Mouse (Mus musculus) liver, postnatal 0 days (tissue): Measurements from ENCODE around the gene Sox13. TPM values are rescaled to one million over a fixed set of nuclear protein-coding genes. Genes with fewer than 3 reads are reported as not detected.

Source experiments
- ATAC-seq: fragments of 200-750 bp; cut with Nextera tagmentation; 2 replicates; pipeline ENCODE4 v1.8.0; 2017; ENCODE audit warnings: mild to moderate bottlenecking, moderate library complexity
- DNase-seq: peaks from one replicate; pipeline ENCODE4 v3.0.0-alpha.2; 2016
- H3K27ac ChIP-seq: fragments of 300-500 bp; sonication (generic); 2 replicates; pipeline ENCODE4 v1.5.1; 2014; ENCODE audit warnings: antibody characterized with exemption, moderate library complexity, mild to moderate bottlenecking, low read depth
- H3K27me3 ChIP-seq: fragments of 300-500 bp; sonication (generic); 2 replicates; pipeline ENCODE4 v1.6.1; 2014; ENCODE audit warnings: low read length, control low read depth, mixed read lengths; ENCODE audit not compliant: insufficient read depth
- H3K36me3 ChIP-seq: fragments of 300-500 bp; sonication (generic); replicated peaks from 2 replicates; pipeline ENCODE4 v1.6.1; 2014; ENCODE audit warnings: mild to moderate bottlenecking, control low read depth, low read length, moderate library complexity, mixed read lengths; ENCODE audit not compliant: insufficient read depth
- H3K4me1 ChIP-seq: fragments of 300-500 bp; sonication (generic); 2 replicates; pipeline ENCODE4 v1.6.1; 2014; ENCODE audit warnings: antibody characterized with exemption, mild to moderate bottlenecking, control low read depth; ENCODE audit not compliant: insufficient read depth
- H3K4me2 ChIP-seq: fragments of 300-500 bp; sonication (generic); 2 replicates; pipeline ENCODE4 v1.6.1; 2014; ENCODE audit warnings: low read depth, mild to moderate bottlenecking, low read length, moderate library complexity, mixed read lengths
- H3K4me3 ChIP-seq: fragments of 300-500 bp; sonication (generic); 2 replicates; pipeline ENCODE4 v1.5.1; 2014; ENCODE audit warnings: low read depth, low read length
- H3K9ac ChIP-seq: fragments of 300-500 bp; sonication (generic); replicated peaks from 2 replicates; pipeline ENCODE4 v1.6.1; 2014; ENCODE audit warnings: mild to moderate bottlenecking, moderate library complexity
- H3K9me3 ChIP-seq: fragments of 300-500 bp; sonication (generic); 2 replicates; pipeline ENCODE4 v1.6.1; 2016; ENCODE audit warnings: mild to moderate bottlenecking, control low read depth, low read length, mixed read lengths
- CTCF ChIP-seq: sonication (generic); IDR thresholded peaks from 2 replicates; pipeline ENCODE4 v1.5.1; 2016; ENCODE audit warnings: antibody characterized with exemption, low read depth
- EP300 ChIP-seq: IDR thresholded peaks from 2 replicates; pipeline ENCODE4 v1.6.1; 2016; ENCODE audit warnings: antibody characterized with exemption, low read depth, mild to moderate bottlenecking
- WGBS: fragments of 180-500 bp; shearing (Covaris S2); extraction: QIAGEN DNeasy Blood & Tissue Kit; methylation state at CpG from one replicate; pipeline ENCODE4 v1.1.7; 2014; ENCODE audit not compliant: insufficient replicate concordance; 5-methylcytosine and 5-hydroxymethylcytosine counted together
- polyA plus RNA-seq: library from polyadenylated mRNA; unstranded; fragments of >200 nt; fragmentation: Nextera tagmentation; extraction: Ambion mirVana; gene quantifications from 2 replicates; pipeline ENCODE4 v1.2.1, GENCODE M21; 2015

Sox13 gene
- polyA plus RNA-seq, 1 experiment from 2014 or later = 1.3 TPM

DNA sequence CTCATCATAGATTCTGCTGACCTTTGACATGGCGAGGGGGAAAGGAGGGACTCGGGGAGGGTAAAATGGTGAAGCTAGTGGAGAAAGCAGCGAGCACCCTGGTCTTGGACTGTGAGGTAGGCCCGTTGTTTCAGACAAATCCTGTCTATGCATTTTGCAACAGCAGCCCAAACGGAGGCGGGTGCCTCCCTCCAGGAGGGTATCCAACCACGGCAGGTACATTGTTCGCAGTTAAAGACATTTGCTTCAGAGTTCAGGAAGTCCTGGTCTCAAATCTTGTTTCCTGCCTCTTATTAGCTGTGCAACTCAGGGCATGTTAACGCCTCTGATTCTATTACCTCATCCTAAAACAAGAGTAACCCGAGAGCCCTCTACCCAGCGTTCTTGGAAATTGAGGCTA lies 26.8 kb upstream of the Sox13 start:
- H3K4me3 ChIP-seq = no peak overlapping the region
- no peak overlapping the region for H3K4me2 ChIP-seq
- no peaks in the 10 kb centered on the region for H3K9me3 ChIP-seq
- no peak for ATAC-seq
- peaks cover 24% of the 10 kb centered on the region for H3K4me1 ChIP-seq
- no peak for TF ChIP-seq EP300
- no peak for TF ChIP-seq CTCF
- WGBS = 44% methylated on average over 11 of the region's 11 CpGs
- no peak overlapping the region for H3K27ac ChIP-seq
- no peaks in the 10 kb centered on the region for H3K27me3 ChIP-seq
- no peak overlapping the region for H3K9ac ChIP-seq
- DNase-seq = no peak
- no peaks in the 10 kb centered on the region for H3K36me3 ChIP-seq

DNA sequence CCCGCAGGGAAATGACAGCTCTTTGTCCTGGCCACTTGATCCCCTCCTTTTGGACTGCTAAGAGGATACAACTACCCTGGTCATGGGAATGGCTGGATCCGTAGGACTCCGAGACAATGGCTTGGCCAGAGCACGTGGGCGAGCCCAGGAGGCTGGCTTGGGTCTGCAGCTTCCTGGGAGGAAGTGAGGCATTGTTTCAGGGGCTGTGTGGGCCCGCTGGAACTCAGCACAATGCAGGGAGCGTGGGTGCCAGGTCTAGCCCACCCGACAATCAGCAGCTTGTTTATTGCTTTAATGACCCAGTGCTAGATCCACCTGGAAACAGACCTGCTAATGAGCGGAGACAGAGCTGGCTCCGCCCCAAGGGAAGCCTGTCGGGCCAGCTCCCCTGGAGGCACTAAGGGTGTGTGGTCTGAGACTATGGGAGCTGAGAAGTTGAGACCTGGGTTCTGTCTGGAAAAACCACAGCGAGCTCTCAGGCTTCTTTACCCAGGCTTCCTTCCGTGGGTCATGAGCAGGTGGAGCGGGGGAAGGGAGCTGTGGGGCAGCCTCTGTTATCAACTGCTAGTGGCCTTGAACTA lies 24.3 kb upstream of the Sox13 start:
- no peak for TF ChIP-seq EP300
- no peaks in the 10 kb centered on the region for H3K9me3 ChIP-seq

DNA sequence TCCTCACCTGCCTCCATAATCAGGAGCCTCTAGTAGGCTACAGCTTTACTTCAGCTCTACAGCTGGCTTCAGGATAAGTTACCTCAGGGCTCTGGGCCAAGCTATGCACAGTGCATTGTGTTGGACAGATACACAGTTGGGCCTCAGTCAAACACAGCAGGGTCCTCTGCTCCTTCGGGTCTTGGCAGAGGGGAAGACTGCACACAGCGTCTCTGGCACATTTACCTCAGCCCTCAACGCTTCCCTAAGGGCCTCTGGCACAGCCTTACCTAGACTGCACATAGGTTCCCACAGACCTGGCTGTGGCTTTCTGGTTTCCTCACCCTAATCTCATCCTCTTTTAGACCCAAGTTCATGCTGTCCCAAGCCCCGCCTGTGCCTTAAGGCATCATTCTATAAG lies 22.1 kb upstream of the Sox13 start:
- DNase-seq (no peak), ATAC-seq (no peak)
- peaks cover 9% of the 10 kb centered on the region for H3K4me1 ChIP-seq
- H3K4me3 ChIP-seq = no peak overlapping the region
- H3K9ac ChIP-seq = no peak overlapping the region
- no peaks in the 10 kb centered on the region for H3K36me3 ChIP-seq
- H3K27ac ChIP-seq = no peak overlapping the region
- no peaks in the 10 kb centered on the region for H3K9me3 ChIP-seq
- no peaks in the 10 kb centered on the region for H3K27me3 ChIP-seq
- 79% methylated on average over 4 of the region's 4 CpGs for WGBS
- H3K4me2 ChIP-seq = no peak overlapping the region
- TF ChIP-seq EP300 = no peak

More for the DNA sequence above, 24.3 kb upstream of the Sox13 start:
- Histone ChIP-seq H3K27ac (no peak overlapping the region), H3K4me3 (no peak overlapping the region), H3K4me1 (peaks cover 23% of the 10 kb centered on the region), H3K9ac (no peak overlapping the region), H3K27me3 (no peaks in the 10 kb centered on the region), H3K36me3 (no peaks in the 10 kb centered on the region), H3K4me2 (no peak overlapping the region; the same call in 1 of the 2 replicates)
- 24% methylated on average over 14 of the region's 14 CpGs for WGBS
- DNase-seq (no peak), ATAC-seq (0 out of 2 replicates have a peak, but pooled peaks have one; percentile 16)

DNA sequence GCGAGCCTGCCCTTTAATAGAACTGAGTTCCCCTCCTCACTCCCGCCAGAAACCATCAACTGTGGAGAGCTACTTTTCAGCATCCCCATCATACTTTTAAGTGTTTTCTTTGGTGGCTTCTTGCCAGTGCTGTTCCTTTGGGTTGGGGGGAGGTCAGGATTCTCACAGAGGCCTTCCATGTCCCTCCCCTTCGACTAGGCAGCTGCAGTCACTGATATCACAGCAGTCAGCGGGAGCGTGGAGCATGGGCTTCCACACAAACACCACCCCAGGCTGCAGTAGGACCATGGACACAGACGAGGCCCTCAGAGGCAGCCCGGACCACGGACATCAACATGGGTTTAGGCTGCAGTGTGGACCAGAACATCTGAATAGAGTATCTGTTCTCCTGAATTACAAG lies 20.1 kb upstream of the Sox13 start:
- Histone ChIP-seq H3K9ac (no peak overlapping the region), H3K27me3 (no peaks in the 10 kb centered on the region), H3K4me3 (no peak overlapping the region), H3K27ac (no peak overlapping the region), H3K36me3 (no peaks in the 10 kb centered on the region), H3K9me3 (no peaks in the 10 kb centered on the region), H3K4me1 (peaks cover 7% of the 10 kb centered on the region; the same call in 1 of the 2 replicates), H3K4me2 (no peak overlapping the region)
- ATAC-seq (no peak), DNase-seq (no peak)
- WGBS = 73% methylated on average over 8 of the region's 8 CpGs
- TF ChIP-seq CTCF (no peak), EP300 (no peak)

DNA sequence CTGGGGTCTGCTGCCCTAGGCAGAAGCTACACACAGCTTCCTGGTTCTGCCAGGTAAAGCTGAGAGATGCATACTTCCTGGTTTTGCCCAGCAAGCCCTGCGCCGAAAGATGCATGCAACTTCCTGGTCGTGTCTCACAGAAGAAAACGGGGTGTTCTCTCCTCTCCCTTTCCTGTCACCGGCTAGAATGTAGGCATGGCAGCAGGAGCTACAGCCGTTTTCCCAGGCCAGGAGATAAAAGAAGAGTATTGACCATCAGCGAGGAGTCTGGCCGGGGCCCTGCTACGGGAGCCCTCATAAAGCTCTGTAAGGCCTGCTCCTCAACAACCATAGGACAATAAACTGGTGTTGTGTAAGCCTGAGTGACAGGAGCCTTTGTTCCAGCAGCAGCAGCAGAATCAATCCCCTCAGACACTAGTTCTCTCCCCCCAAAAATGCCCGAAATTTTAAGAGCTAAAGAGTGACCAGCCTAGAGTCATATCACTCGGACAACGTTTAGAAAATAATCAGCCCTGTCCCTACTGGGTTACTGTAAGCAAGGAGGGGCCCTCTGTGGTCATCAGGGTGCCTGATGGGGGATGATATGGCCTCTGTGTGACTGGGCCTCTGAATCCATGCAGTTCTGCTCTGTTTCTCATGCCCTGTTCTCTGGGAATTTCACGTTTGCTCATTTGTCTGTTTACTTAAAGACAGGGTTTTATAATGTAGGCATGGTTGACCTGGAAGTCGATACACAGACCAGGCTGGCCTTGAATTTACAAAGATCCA lies 13.9 kb upstream of the Sox13 start:
- Histone ChIP-seq H3K36me3 (no peaks in the 10 kb centered on the region), H3K4me1 (no peaks in the 10 kb centered on the region), H3K27me3 (no peaks in the 10 kb centered on the region), H3K4me3 (no peak overlapping the region), H3K9me3 (no peaks in the 10 kb centered on the region), H3K9ac (no peak overlapping the region), H3K27ac (no peak overlapping the region), H3K4me2 (no peak overlapping the region; the same call in 1 of the 2 replicates)
- DNase-seq (no peak), ATAC-seq (no peak)
- no peak for TF ChIP-seq EP300
- no peak for TF ChIP-seq CTCF
- 40% methylated on average over 14 of the region's 14 CpGs for WGBS

DNA sequence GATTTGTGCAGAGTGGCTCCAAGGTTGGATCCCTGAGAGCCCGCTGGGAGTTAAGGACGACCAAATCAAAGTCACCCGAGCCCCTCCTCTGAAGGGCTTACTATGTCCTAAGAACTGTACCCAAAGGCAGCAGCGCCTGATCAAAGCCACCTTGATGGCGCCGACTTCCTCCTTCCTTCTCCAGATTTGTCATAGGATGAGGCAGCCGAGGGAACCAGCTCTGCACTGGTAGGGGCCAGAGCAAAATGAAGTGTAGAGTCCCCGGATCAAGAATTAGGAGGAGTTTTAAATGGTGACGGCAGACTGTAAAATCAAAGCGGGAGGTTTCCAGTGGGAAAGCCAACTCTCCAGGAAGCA lies 10.6 kb upstream of the Sox13 start:
- ATAC-seq = no peak
- H3K4me3 ChIP-seq = no peak overlapping the region

More for the DNA sequence above, 10.6 kb upstream of the Sox13 start:
- Histone ChIP-seq H3K9ac (no peak overlapping the region), H3K36me3 (no peaks in the 10 kb centered on the region), H3K4me1 (no peaks in the 10 kb centered on the region; the same call in 1 of the 2 replicates), H3K9me3 (peaks cover 3% of the 10 kb centered on the region; the same call in 1 of the 2 replicates), H3K27me3 (no peaks in the 10 kb centered on the region), H3K4me2 (peak overlapping the region; percentile 44), H3K27ac (no peak overlapping the region)
- 53% methylated on average over 10 of the region's 10 CpGs for WGBS
- DNase-seq = no peak
- TF ChIP-seq CTCF = no peak
- no peak for TF ChIP-seq EP300
